Mouse (Mus musculus): ENCODE data around the gene Cuedc2.

DNA sequence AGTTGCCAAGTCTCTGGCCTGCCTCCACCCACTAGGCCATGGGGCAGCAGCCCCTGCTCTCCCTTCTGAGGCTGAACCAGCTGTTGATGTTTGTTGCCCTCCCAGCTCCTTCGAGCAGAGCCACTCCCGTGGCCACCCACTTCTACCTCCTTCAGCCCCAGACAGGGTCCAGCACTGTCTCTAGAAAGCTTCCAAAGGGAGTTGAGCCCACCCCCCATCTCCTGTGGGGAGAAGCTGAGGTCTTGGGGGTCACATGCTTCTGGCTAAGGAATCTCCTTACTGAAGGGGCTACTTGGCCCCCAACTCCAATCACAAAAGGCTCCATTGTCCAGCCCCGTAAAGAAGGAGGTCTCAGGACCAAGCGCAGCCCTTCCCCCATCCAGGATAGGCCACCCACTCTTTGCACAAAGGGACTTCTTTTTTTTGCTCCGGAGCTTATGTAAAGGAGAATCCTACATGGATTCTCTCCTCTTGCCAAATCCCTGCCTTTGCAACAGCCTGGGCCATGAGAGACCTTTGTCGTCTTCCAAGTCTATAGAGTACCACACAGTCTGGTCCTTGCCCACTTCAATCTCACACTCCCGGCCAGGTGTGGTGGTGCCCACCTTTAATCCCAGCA is 5.7 kb downstream of the Cuedc2 start:
- no peak for TF ChIP-seq HCFC1 (IDR thresholded peaks at IDR 0.05; ENCODE audit: borderline replicate concordance, insufficient read depth, low read length)
- TF ChIP-seq MAFK (IDR thresholded peaks at IDR 0.05; ENCODE audit: insufficient read depth, low read depth, low read length) = no peak
